Mouse (Mus musculus): ENCODE data around the gene Gpr37l1.
"Not testable (repeated sequence)": the region's sequence is repeated elsewhere in the genome, so short reads cannot be mapped to it uniquely, and the experiment has no call there.

Gpr37l1 gene

GRCm38 (mm10) chr1:135167435-135167834 lies at the start of gene Gpr37l1:
Gpr37l1 (minus strand) TSS chr1:135167681.
- no peak for DNase-seq (ENCODE audit: inconsistent ontology term)

- no peak for DNase-seq (ENCODE audit: inconsistent ontology term)
Measured at GRCm38 (mm10) chr1:135213772-135214640, 46.5 kb upstream of the Gpr37l1 start.

GRCm38 (mm10) chr1:135210421-135210820 lies 42.9 kb upstream of the Gpr37l1 start:
- no peak for DNase-seq (ENCODE audit: inconsistent ontology term)

GRCm38 (mm10) chr1:135208716-135209115 lies 41.2 kb upstream of the Gpr37l1 start:
- DNase-seq (ENCODE audit: inconsistent ontology term) = no peak

- no peak for DNase-seq (ENCODE audit: inconsistent ontology term)
Measured at GRCm38 (mm10) chr1:135206586-135207339, 39.3 kb upstream of the Gpr37l1 start.

- no peak for DNase-seq (ENCODE audit: inconsistent ontology term)
Measured at GRCm38 (mm10) chr1:135205257-135205656, 37.8 kb upstream of the Gpr37l1 start.

GRCm38 (mm10) chr1:135204196-135205126 lies 37.0 kb upstream of the Gpr37l1 start:
- peak; percentile 63 for DNase-seq (ENCODE audit: inconsistent ontology term)

GRCm38 (mm10) chr1:135200400-135200799 lies 32.9 kb upstream of the Gpr37l1 start:
- no peak for DNase-seq (ENCODE audit: inconsistent ontology term)

GRCm38 (mm10) chr1:135199014-135199819 lies 31.7 kb upstream of the Gpr37l1 start:
- peak; percentile 17 for DNase-seq (ENCODE audit: inconsistent ontology term)

GRCm38 (mm10) chr1:135198412-135198811 lies 30.9 kb upstream of the Gpr37l1 start:
- DNase-seq (ENCODE audit: inconsistent ontology term) = no peak

GRCm38 (mm10) chr1:135195907-135196440 lies 28.5 kb upstream of the Gpr37l1 start:
- no peak for DNase-seq (ENCODE audit: inconsistent ontology term)

GRCm38 (mm10) chr1:135194335-135194734 lies 26.9 kb upstream of the Gpr37l1 start:
- not testable (repeated sequence) for DNase-seq (ENCODE audit: inconsistent ontology term)

GRCm38 (mm10) chr1:135189186-135189585 lies 21.7 kb upstream of the Gpr37l1 start:
- DNase-seq (ENCODE audit: inconsistent ontology term) = no peak

- peak; percentile 88 for DNase-seq (ENCODE audit: inconsistent ontology term)
Measured at GRCm38 (mm10) chr1:135188197-135188596, 20.7 kb upstream of the Gpr37l1 start.

- DNase-seq (ENCODE audit: inconsistent ontology term) = not testable (repeated sequence)
Measured at GRCm38 (mm10) chr1:135187016-135187415, 19.5 kb upstream of the Gpr37l1 start.

GRCm38 (mm10) chr1:135186427-135186826 lies 18.9 kb upstream of the Gpr37l1 start:
- DNase-seq (ENCODE audit: inconsistent ontology term) = no peak

- no peak for DNase-seq (ENCODE audit: inconsistent ontology term)
Measured at GRCm38 (mm10) chr1:135185936-135186335, 18.5 kb upstream of the Gpr37l1 start.

- DNase-seq (ENCODE audit: inconsistent ontology term) = peak; percentile 91
Measured at GRCm38 (mm10) chr1:135183941-135184570, 16.6 kb upstream of the Gpr37l1 start.

- DNase-seq (ENCODE audit: inconsistent ontology term) = no peak
Measured at GRCm38 (mm10) chr1:135183448-135183847, 16.0 kb upstream of the Gpr37l1 start.

- DNase-seq (ENCODE audit: inconsistent ontology term) = no peak
Measured at GRCm38 (mm10) chr1:135182975-135183374, 15.5 kb upstream of the Gpr37l1 start.
